Mouse (Mus musculus): ENCODE results near the gene Adam15.

The Adam15 gene

GRCm38 (mm10) chr3:89355512-89355902 is 5.7 kb upstream of the Adam15 start:
- DNase-seq (ENCODE audit: extremely low read depth, low read depth): no peak

- DNase-seq (ENCODE audit: extremely low read depth, low read depth): peak; percentile 50
Observed at GRCm38 (mm10) chr3:89354816-89355511, 5.2 kb upstream of the Adam15 start.

- DNase-seq (ENCODE audit: extremely low read depth, low read depth): no peak
Observed at GRCm38 (mm10) chr3:89351271-89351670, 1.5 kb upstream of the Adam15 start.

GRCm38 (mm10) chr3:89348911-89349868 is 606 bp downstream of the Adam15 start:
- DNase-seq (ENCODE audit: extremely low read depth, low read depth): peak; percentile 38

- no peak for DNase-seq (ENCODE audit: extremely low read depth, low read depth)
Observed at GRCm38 (mm10) chr3:89347916-89348315, 1.9 kb downstream of the Adam15 start.

- DNase-seq (ENCODE audit: extremely low read depth, low read depth): no peak
Observed at GRCm38 (mm10) chr3:89346815-89347540, 2.8 kb downstream of the Adam15 start.

GRCm38 (mm10) chr3:89343279-89343678 is 6.5 kb downstream of the Adam15 start:
- DNase-seq (ENCODE audit: extremely low read depth, low read depth): no peak

- no peak for DNase-seq (ENCODE audit: extremely low read depth, low read depth)
Observed at GRCm38 (mm10) chr3:89341794-89342193, 8.0 kb downstream of the Adam15 start.

- DNase-seq (ENCODE audit: extremely low read depth, low read depth): no peak
Observed at GRCm38 (mm10) chr3:89340465-89340864, 9.3 kb downstream of the Adam15 start.

GRCm38 (mm10) chr3:89339416-89339815 is 10.4 kb downstream of the Adam15 start:
- no peak for DNase-seq (ENCODE audit: extremely low read depth, low read depth)

GRCm38 (mm10) chr3:89337721-89338578 is 11.8 kb downstream of the Adam15 start, which contains the start of gene Efna4:
Gene Efna4 (minus strand): TSS chr3:89338028.
- DNase-seq (ENCODE audit: extremely low read depth, low read depth): peak; percentile 69

- no peak for DNase-seq (ENCODE audit: extremely low read depth, low read depth)
Observed at GRCm38 (mm10) chr3:89337062-89337720, 12.6 kb downstream of the Adam15 start.

- DNase-seq (ENCODE audit: extremely low read depth, low read depth): no peak
Observed at GRCm38 (mm10) chr3:89336529-89336928, 13.3 kb downstream of the Adam15 start.

- no peak for DNase-seq (ENCODE audit: extremely low read depth, low read depth)
Observed at GRCm38 (mm10) chr3:89333053-89333452, 16.7 kb downstream of the Adam15 start.

GRCm38 (mm10) chr3:89332476-89332875 is 17.3 kb downstream of the Adam15 start:
- DNase-seq (ENCODE audit: extremely low read depth, low read depth): no peak

GRCm38 (mm10) chr3:89332013-89332412 is 17.8 kb downstream of the Adam15 start:
- no peak for DNase-seq (ENCODE audit: extremely low read depth, low read depth)

GRCm38 (mm10) chr3:89331561-89331960 is 18.2 kb downstream of the Adam15 start:
- no peak for DNase-seq (ENCODE audit: extremely low read depth, low read depth)

GRCm38 (mm10) chr3:89330948-89331347 is 18.8 kb downstream of the Adam15 start:
- DNase-seq (ENCODE audit: extremely low read depth, low read depth): no peak

GRCm38 (mm10) chr3:89330346-89330745 is 19.4 kb downstream of the Adam15 start:
- DNase-seq (ENCODE audit: extremely low read depth, low read depth): no peak

- DNase-seq (ENCODE audit: extremely low read depth, low read depth): no peak
Observed at GRCm38 (mm10) chr3:89328623-89329022, 21.2 kb downstream of the Adam15 start.
